Mouse (Mus musculus): Measurements from ENCODE around the gene Klc2. TPM values are rescaled to one million over a fixed set of nuclear protein-coding genes. Genes with fewer than 3 reads are reported as not detected.
A peak's percentile ranks its signal among the peaks of the same experiment; 100 is the strongest.

The Klc2 gene
- polyA plus RNA-seq, 1 experiment from 2014 or later: 8.8 TPM

- no peaks in the 10 kb centered on the region for H3K4me1 ChIP-seq (replicated peaks; ENCODE audit: control insufficient read depth, insufficient read depth)
- no peak overlapping the region for H3K4me3 ChIP-seq (ENCODE audit: low read depth, low read length)
- 71% methylated on average over 19 of the region's 19 CpGs for whole genome bisulfite sequencing
- no peak for ATAC-seq (ENCODE audit: low FRiP score, low TSS enrichment)
- no peaks in the 10 kb centered on the region for H3K27me3 ChIP-seq (ENCODE audit: control insufficient read depth, insufficient read depth, low read length)
- peaks cover 17% of the 10 kb centered on the region for H3K36me3 ChIP-seq (ENCODE audit: control insufficient read depth, insufficient read depth, low read length)
- no peaks in the 10 kb centered on the region for H3K9me3 ChIP-seq (ENCODE audit: control insufficient read depth, low read length)
- peak; percentile 66 for DNase-seq (ENCODE audit: low spot score)
- no peak overlapping the region for H3K9ac ChIP-seq (ENCODE audit: low read length)
- H3K27ac ChIP-seq (replicated peaks): 0 out of 2 replicates have a peak overlapping the region, but pooled peaks have one; percentile 18
- peak; percentile 66 for TF ChIP-seq CTCF (IDR thresholded peaks at IDR 0.05; ENCODE audit: low read depth)
- TF ChIP-seq EP300 (optimal IDR thresholded peaks at IDR 0.05): no peak
- no peak overlapping the region for H3K4me2 ChIP-seq (replicated peaks; ENCODE audit: low read depth)
Observed at GRCm38 (mm10) chr19:5109659-5110453, 8.5 kb downstream of the Klc2 start.

- peak overlapping the region; percentile 13; the same call in 1 of the 2 replicates for H3K27ac ChIP-seq (replicated peaks)
- DNase-seq (ENCODE audit: low spot score) (peak; percentile 20), ATAC-seq (ENCODE audit: low FRiP score, low TSS enrichment) (peak; percentile 11; the same call in 1 of the 2 replicates)
- no peaks in the 10 kb centered on the region for H3K4me1 ChIP-seq (replicated peaks; ENCODE audit: control insufficient read depth, insufficient read depth)
- no peak for TF ChIP-seq CTCF (IDR thresholded peaks at IDR 0.05; ENCODE audit: low read depth)
- H3K36me3 ChIP-seq (ENCODE audit: control insufficient read depth, insufficient read depth, low read length): peaks cover 25% of the 10 kb centered on the region
- no peak overlapping the region for H3K9ac ChIP-seq (ENCODE audit: low read length)
- 41% methylated on average over 4 of the region's 4 CpGs for WGBS
- H3K27me3 ChIP-seq (ENCODE audit: control insufficient read depth, insufficient read depth, low read length): no peaks in the 10 kb centered on the region
- H3K9me3 ChIP-seq (ENCODE audit: control insufficient read depth, low read length): no peaks in the 10 kb centered on the region
- H3K4me2 ChIP-seq (replicated peaks; ENCODE audit: low read depth): no peak overlapping the region
- no peak overlapping the region for H3K4me3 ChIP-seq (ENCODE audit: low read depth, low read length)
Observed at GRCm38 (mm10) chr19:5108702-5109101, 9.7 kb downstream of the Klc2 start.

- peak; percentile 61 for DNase-seq (ENCODE audit: low spot score)
Observed at GRCm38 (mm10) chr19:5108271-5108575, 10.1 kb downstream of the Klc2 start.

GRCm38 (mm10) chr19:5107556-5108270 lies 10.6 kb downstream of the Klc2 start:
- H3K9me3 ChIP-seq (ENCODE audit: control insufficient read depth, low read length): no peaks in the 10 kb centered on the region
- TF ChIP-seq EP300 (optimal IDR thresholded peaks at IDR 0.05) (no peak), CTCF (IDR thresholded peaks at IDR 0.05; ENCODE audit: low read depth) (no peak)
- ATAC-seq (ENCODE audit: low FRiP score, low TSS enrichment) (no peak), DNase-seq (ENCODE audit: low spot score) (no peak)
- H3K36me3 ChIP-seq (ENCODE audit: control insufficient read depth, insufficient read depth, low read length): peaks cover 27% of the 10 kb centered on the region
- no peak overlapping the region for H3K27ac ChIP-seq (replicated peaks)
- H3K4me1 ChIP-seq (replicated peaks; ENCODE audit: control insufficient read depth, insufficient read depth): no peaks in the 10 kb centered on the region
- no peaks in the 10 kb centered on the region for H3K27me3 ChIP-seq (ENCODE audit: control insufficient read depth, insufficient read depth, low read length)
- no peak overlapping the region for H3K4me3 ChIP-seq (ENCODE audit: low read depth, low read length)
- no peak overlapping the region for H3K9ac ChIP-seq (ENCODE audit: low read length)
- 69% methylated on average over 18 of the region's 18 CpGs for WGBS
- H3K4me2 ChIP-seq (replicated peaks; ENCODE audit: low read depth): no peak overlapping the region

More at GRCm38 (mm10) chr19:5108271-5108575, 10.1 kb downstream of the Klc2 start:
- Histone ChIP-seq H3K4me3 (ENCODE audit: low read depth, low read length) (no peak overlapping the region), H3K9ac (ENCODE audit: low read length) (no peak overlapping the region), H3K36me3 (ENCODE audit: control insufficient read depth, insufficient read depth, low read length) (peaks cover 24% of the 10 kb centered on the region), H3K4me2 (replicated peaks; ENCODE audit: low read depth) (no peak overlapping the region), H3K4me1 (replicated peaks; ENCODE audit: control insufficient read depth, insufficient read depth) (no peaks in the 10 kb centered on the region), H3K9me3 (ENCODE audit: control insufficient read depth, low read length) (no peaks in the 10 kb centered on the region), H3K27ac (replicated peaks) (peak overlapping the region; percentile 13; the same call in 1 of the 2 replicates), H3K27me3 (ENCODE audit: control insufficient read depth, insufficient read depth, low read length) (no peaks in the 10 kb centered on the region)
- no peak for TF ChIP-seq EP300 (optimal IDR thresholded peaks at IDR 0.05)
- peak; percentile 73 for TF ChIP-seq CTCF (IDR thresholded peaks at IDR 0.05; ENCODE audit: low read depth)
- WGBS: 23% methylated on average over 5 of the region's 5 CpGs
- ATAC-seq (ENCODE audit: low FRiP score, low TSS enrichment): peak; percentile 38; the same call in 1 of the 2 replicates

GRCm38 (mm10) chr19:5106731-5107191 lies 11.6 kb downstream of the Klc2 start, which contains the start of gene Rab1b:
Rab1b (minus strand) TSS chr19:5107072.
- TF ChIP-seq CTCF (IDR thresholded peaks at IDR 0.05; ENCODE audit: low read depth) (no peak; the same call in 1 of the 2 replicates), EP300 (optimal IDR thresholded peaks at IDR 0.05) (no peak)
- no peaks in the 10 kb centered on the region for H3K27me3 ChIP-seq (ENCODE audit: control insufficient read depth, insufficient read depth, low read length)
- H3K4me3 ChIP-seq (ENCODE audit: low read depth, low read length): peak within 1 kb of the TSS; percentile 79
- H3K4me2 ChIP-seq (replicated peaks; ENCODE audit: low read depth): peak within 1 kb of the TSS; percentile 90
- no peaks in the 10 kb centered on the region for H3K9me3 ChIP-seq (ENCODE audit: control insufficient read depth, low read length)
- WGBS: under 1% methylated on average over 46 of the region's 46 CpGs
- H3K9ac ChIP-seq (ENCODE audit: low read length): peak within 1 kb of the TSS; percentile 92
- DNase-seq (ENCODE audit: low spot score) (peak; percentile 98), ATAC-seq (ENCODE audit: low FRiP score, low TSS enrichment) (peak; percentile 91)
- H3K27ac ChIP-seq (replicated peaks): peak within 1 kb of the TSS; percentile 95
- H3K36me3 ChIP-seq (ENCODE audit: control insufficient read depth, insufficient read depth, low read length): peaks cover 29% of the 10 kb centered on the region
- H3K4me1 ChIP-seq (replicated peaks; ENCODE audit: control insufficient read depth, insufficient read depth): no peaks in the 10 kb centered on the region
